Mouse (Mus musculus) ES-E14 (cell line): Measurements from ENCODE around the gene Slit3. TPM values are rescaled to one million over a fixed set of nuclear protein-coding genes. Genes with fewer than 3 reads are reported as not detected.

Source experiments
- DNase-seq: peaks from one replicate; pipeline ENCODE4 v3.0.0-alpha.2; 2013; ENCODE audit warnings: low read depth, low spot score
- H3K27ac ChIP-seq: 2 replicates; pipeline ENCODE4 v1.5.1; 2012; ENCODE audit warnings: low read depth, mild to moderate bottlenecking, low read length, moderate library complexity, mixed read lengths; ENCODE audit not compliant: poor library complexity, insufficient read depth, severe bottlenecking
- H3K36me3 ChIP-seq: 2 replicates; pipeline ENCODE4 v1.6.1; 2012; ENCODE audit warnings: mild to moderate bottlenecking, low read length, moderate library complexity, mixed read lengths; ENCODE audit not compliant: control insufficient read depth, poor library complexity, insufficient read depth, severe bottlenecking
- H3K4me1 ChIP-seq, 2 experiments: fragments of 150-350 bp in 1 of 2; sonication (generic) in 1 of 2; 2 replicates each; pipeline ENCODE4 v1.6.1; 2012; ENCODE audit warnings: low read length in 2 of 2, mild to moderate bottlenecking in 1 of 2, mixed read lengths in 1 of 2; ENCODE audit not compliant: control insufficient read depth in 2 of 2, insufficient read depth in 2 of 2, poor library complexity in 1 of 2
- H3K4me3 ChIP-seq, 2 experiments: fragments of 150-350 bp in 1 of 2; sonication (generic) in 1 of 2; 2 replicates each; pipeline ENCODE4 v1.5.1; 2012; ENCODE audit warnings: low read length in 2 of 2, low read depth in 1 of 2, mild to moderate bottlenecking in 1 of 2, mixed read lengths in 1 of 2; ENCODE audit not compliant: insufficient read depth in 1 of 2, poor library complexity in 1 of 2, severe bottlenecking in 1 of 2
- H3K9ac ChIP-seq: 2 replicates; pipeline ENCODE4 v1.6.1; 2012; ENCODE audit warnings: low read depth, mild to moderate bottlenecking, low read length, mixed read lengths; ENCODE audit not compliant: poor library complexity, insufficient read depth, severe bottlenecking
- H3K9me3 ChIP-seq: fragments of 150-350 bp; sonication (generic); 2 replicates; pipeline ENCODE4 v1.6.1; 2012; ENCODE audit warnings: low read depth, mild to moderate bottlenecking, low read length; ENCODE audit not compliant: control insufficient read depth, insufficient read depth
- CHD2 ChIP-seq: IDR thresholded peaks from 2 replicates; pipeline ENCODE4 v1.6.1; 2014; ENCODE audit warnings: mild to moderate bottlenecking, low read depth, low read length, inconsistent platforms
- HCFC1 ChIP-seq: IDR thresholded peaks from 2 replicates; pipeline ENCODE4 v1.6.1; 2012; ENCODE audit warnings: low read length, inconsistent platforms, borderline replicate concordance; ENCODE audit not compliant: insufficient read depth
- MAFK ChIP-seq: IDR thresholded peaks from 2 replicates; pipeline ENCODE4 v1.6.1; 2014; ENCODE audit warnings: mild to moderate bottlenecking, low read depth, low read length, inconsistent platforms; ENCODE audit not compliant: insufficient read depth
- ZC3H11A ChIP-seq: IDR thresholded peaks from 2 replicates; pipeline ENCODE4 v1.6.1; 2012; ENCODE audit warnings: low read depth, mild to moderate bottlenecking, inconsistent platforms, low read length, borderline replicate concordance
- ZNF384 ChIP-seq: IDR thresholded peaks from 2 replicates; pipeline ENCODE4 v1.6.1; 2012; ENCODE audit warnings: low read depth, low read length, inconsistent platforms
- in situ Hi-C, 2 experiments: fragments of 600-800 bp; cut with MboI; formaldehyde crosslinking; loops; one replicate each; pipeline ENCODE4 v1.15.1; 2025; ENCODE audit warnings: low sequenced_read_pairs in 2 of 2, inconsistent platforms in 1 of 2; ENCODE audit not compliant: unreplicated experiment in 2 of 2
- total RNA-seq: library from RNA; depleted of rRNA; stranded (reverse); fragments of 300-350 nt; gene quantifications from 2 replicates; pipeline ENCODE4 v1.2.3, GENCODE M21; 2012

Gene Slit3
- total RNA-seq, 1 experiment: 3.7 TPM

GRCm38 (mm10) chr11:35593146-35594034 lies 472.4 kb downstream of the Slit3 start:
- DNase-seq: no peak
- no peak overlapping the region for H3K9ac ChIP-seq
- no peak overlapping the region for H3K27ac ChIP-seq
- no peaks in the 10 kb centered on the region for H3K36me3 ChIP-seq
- no peaks in the 10 kb centered on the region for H3K4me1 ChIP-seq
- H3K4me3 ChIP-seq: no peak overlapping the region
- in situ Hi-C loops: no loop called here
- TF ChIP-seq CHD2 (no peak), HCFC1 (no peak), ZC3H11A (no peak), ZNF384 (no peak), MAFK (no peak)
- no peaks in the 10 kb centered on the region for H3K9me3 ChIP-seq

GRCm38 (mm10) chr11:35596064-35596463 lies 475.0 kb downstream of the Slit3 start:
- Histone ChIP-seq H3K9ac (no peak overlapping the region), H3K36me3 (no peaks in the 10 kb centered on the region), H3K9me3 (no peaks in the 10 kb centered on the region), H3K4me3 (no peak overlapping the region), H3K27ac (no peak overlapping the region), H3K4me1 (no peaks in the 10 kb centered on the region)
- no peak for TF ChIP-seq CHD2
- no peak for TF ChIP-seq HCFC1
- TF ChIP-seq ZC3H11A: no peak
- TF ChIP-seq ZNF384: no peak
- no peak for TF ChIP-seq MAFK
- in situ Hi-C loops: no loop called here
- no peak for DNase-seq

DNA sequence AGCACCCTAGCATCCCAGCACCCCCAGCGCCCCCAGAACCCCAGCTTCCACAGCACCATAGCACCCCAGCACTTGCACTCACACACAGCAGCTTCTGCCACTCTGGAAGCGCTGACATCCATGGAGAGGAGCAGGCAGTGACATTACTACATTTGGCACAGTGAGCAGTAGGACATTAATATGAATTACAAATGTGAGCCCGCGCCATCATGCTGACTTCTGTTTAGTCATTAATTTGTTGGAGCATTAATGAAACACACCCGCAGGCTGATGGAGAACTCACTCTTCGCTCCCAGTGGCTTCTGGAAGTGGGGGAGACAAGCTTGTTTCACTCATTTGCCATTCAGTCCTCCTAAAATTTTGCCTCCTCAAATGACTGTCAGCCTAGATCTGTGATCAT lies 476.9 kb downstream of the Slit3 start:
- Histone ChIP-seq H3K4me3 (no peak overlapping the region), H3K4me1 (no peaks in the 10 kb centered on the region), H3K36me3 (no peaks in the 10 kb centered on the region), H3K9ac (no peak overlapping the region), H3K9me3 (no peaks in the 10 kb centered on the region), H3K27ac (no peak overlapping the region)
- no peak for DNase-seq
- in situ Hi-C loops: no loop called here
- TF ChIP-seq ZC3H11A (no peak), HCFC1 (no peak), MAFK (no peak), CHD2 (no peak), ZNF384 (no peak)

GRCm38 (mm10) chr11:35598732-35599131 lies 477.7 kb downstream of the Slit3 start:
- in situ Hi-C loops: no loop called here
- Histone ChIP-seq H3K4me3 (no peak overlapping the region), H3K4me1 (no peaks in the 10 kb centered on the region), H3K9ac (no peak overlapping the region), H3K27ac (no peak overlapping the region), H3K36me3 (no peaks in the 10 kb centered on the region), H3K9me3 (no peaks in the 10 kb centered on the region)
- TF ChIP-seq CHD2 (no peak), ZC3H11A (no peak), MAFK (no peak), HCFC1 (no peak), ZNF384 (no peak)
- no peak for DNase-seq
